Mouse (Mus musculus) gastrocnemius, postnatal 36 days (tissue): ENCODE data around the gene Fosb. TPM values are rescaled to one million over a fixed set of nuclear protein-coding genes. Genes with fewer than 3 reads are reported as not detected.

Experiments
- DNase-seq, 2 experiments: peaks; one replicate each; pipeline ENCODE4 v3.0.0; 2022
- intact Hi-C: fragments of 180-260 bp; cut with DNase I; formaldehyde crosslinking; loops from one replicate; pipeline ENCODE4 v1.15.1; 2025
- total RNA-seq, 2 experiments: library from RNA; stranded (reverse); gene quantifications; 2 replicates each; pipeline ENCODE4 v1.2.3; 2021

Gene Fosb
- total RNA-seq, 2 experiments from 2014 or later = 0.15 to 0.31 TPM

DNA sequence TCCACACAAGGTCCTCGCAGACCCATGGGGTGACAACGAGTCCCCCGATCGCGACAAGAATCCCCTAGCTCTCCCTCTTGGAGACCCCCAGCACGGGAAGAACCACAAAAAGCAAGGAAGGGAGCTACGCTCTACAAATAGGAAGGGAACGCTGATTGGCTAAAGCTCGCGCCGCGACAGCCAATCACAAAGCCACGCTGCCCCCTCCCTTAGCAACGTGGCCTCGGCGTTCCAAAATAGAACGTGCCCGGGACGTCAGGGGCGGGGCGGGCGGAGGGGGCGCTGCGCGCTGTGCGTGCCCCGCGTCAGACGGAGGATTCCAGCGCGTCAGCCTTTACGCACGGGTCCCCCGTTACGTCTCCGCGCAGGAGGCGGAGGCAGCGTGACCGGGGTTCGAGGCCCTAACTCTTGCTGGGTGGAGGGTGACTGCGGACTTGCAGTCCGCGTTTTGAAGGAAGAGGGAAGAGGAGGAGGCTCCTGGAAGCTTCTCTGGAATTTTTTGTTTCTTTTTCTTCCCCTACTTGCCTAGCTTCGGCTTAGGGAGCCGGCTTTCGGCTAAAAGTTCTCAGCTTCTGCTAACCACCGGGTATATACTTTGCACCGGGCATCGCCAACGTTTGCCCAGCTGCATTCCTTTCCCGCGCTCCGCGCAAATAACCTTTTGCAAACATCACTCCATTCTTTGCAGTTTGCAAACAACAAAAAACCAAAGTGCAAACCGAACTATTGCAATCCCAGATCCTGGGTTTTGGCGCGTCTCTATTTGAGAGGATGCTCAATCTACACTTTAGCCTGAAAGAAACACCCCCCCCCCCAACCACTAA lies 1.2 kb downstream of the Fosb start:
- intact Hi-C loops = no loop called here
- DNase-seq = peak; percentile 94

DNA sequence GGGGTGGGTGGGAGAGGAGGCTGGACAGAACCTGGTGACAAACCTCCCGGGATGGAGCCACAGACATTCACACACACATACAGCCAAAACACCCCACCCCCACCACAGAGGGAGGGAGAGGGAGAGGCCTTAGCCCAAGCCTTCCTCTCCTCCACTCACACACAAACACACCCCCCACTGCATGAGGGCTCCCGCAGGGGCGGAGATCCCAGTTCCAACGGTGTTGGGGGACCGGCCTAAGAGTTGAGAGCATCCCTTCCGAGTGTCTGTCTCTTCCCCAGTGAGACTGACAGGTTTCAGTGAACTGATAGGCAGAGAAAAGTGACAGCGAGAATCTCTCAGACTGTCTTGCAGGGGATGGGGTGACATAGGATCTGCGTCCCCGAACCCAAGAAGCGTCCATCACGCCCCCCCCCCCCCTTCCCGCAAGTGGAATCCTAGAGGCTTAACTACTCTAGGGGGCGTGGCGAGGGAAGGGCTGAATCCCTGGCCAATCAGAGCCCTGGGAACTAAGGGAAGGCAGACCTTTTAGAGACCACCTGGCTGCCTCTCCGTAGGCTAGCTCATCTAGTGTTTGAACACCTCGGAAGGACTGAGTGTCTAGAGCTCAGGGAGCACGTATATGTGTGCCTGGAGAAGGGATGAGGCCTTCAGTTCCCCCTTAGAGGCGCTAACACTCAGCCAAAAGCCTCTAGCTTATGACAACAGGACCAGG lies 2.0 kb downstream of the Fosb start:
- intact Hi-C loops = no loop called here
- peak in 1 of 2 experiments; percentile 74 for DNase-seq

DNA sequence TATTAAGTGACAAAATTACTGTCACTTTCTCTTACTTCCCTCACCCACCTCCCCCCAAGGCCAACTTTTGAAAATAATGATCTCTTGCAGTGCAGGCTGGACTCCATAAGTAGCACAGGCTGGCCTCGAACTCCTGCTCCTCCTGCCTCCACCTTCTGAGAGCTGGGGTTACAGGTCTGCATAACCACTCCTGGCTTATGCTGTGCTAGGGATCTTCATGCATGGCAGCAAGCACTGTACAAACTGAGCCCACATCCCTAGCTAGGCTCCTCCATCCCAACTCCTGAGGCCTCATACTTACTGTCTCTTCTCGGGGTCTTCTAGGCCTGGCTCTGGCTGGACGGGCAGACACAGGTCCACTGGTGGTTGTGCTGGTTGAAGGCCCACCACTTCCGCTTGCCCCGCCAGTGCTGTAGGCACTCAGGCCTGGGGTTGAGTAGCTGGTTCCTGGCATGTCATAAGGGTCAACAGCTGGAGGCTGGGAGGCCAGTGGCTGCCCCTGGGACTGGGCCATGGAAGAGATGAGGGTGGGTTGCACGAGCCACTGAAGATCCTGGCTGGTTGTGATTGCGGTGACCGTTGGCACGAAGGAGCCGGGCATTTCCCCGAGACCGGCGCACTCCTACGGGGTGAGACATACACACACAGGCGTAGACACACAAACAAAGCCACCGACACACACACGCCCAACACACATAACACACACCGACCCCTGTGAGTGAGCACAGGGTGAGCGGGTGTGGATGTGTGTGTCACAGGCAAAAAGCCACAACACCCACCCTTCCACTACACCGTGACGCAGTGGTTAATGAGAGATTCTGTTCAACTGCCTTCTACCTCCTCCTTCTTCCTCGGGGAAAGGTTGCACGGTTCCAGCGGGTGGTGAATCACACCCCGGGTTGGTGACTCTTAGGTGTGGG lies 2.8 kb downstream of the Fosb start:
- DNase-seq = no peak
- intact Hi-C loops = no loop called here

DNA sequence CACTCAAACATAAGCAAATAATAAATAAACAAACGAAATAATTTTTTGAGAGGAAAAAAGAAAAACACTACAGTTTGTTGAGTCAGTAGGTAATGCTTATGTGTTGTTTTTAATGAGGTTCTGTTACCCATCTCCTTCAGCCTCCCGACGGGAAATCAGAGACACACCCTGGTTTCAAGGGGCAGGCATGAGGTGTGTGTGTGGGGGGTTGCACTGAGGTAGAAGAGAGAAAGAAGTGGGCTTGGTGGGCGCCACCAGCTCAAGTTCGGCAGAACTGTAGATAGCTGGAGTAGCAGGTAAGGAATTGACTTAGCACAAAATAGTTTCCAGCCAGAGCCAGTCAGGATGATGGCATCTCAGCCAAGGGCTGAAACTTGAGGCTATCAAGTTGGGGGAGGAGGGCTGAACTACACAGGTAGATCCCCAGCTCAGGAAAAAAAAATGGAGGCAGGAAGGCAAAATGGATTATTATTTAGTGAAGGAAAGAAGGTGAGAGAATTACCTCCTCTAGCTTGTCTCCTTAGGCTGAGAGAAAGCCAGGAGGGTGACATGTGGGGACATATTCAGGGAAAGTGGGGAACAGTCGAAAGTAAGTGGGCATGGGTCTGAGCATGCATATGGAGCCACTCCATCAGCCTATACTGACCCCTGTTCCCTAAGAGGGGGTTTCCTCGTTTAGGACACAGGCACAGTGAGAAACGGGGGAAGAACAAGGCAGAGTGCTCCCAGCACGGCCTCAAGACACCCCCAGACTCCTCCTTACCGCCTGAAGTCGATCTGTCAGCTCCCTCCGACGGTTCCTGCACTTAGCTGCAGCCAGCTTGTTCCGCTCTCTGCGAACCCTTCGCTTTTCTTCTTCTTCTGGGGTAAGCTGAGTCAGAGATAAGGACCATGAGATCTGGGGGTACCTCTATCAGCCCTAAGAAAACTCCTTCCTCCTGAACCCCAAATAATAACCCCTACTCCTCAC lies 3.8 kb downstream of the Fosb start:
- intact Hi-C loops = no loop called here
- DNase-seq = no peak

DNA sequence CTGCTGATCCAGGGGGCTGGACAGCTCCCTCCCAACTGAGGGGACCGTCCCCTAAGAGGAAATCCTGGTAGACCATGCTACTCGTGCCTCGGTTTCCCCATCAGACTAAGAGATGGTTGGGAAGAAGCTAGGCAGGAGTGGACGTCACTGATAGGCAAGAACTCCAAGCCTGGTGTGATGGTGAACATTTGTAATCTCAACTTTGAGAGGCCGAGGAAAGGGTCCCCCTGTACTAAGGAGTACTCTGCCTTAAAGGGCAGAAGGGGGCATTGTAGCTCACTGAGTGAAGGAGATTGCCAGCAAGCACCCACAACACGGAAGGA lies 4.5 kb downstream of the Fosb start:
- intact Hi-C loops = no loop called here
- no peak for DNase-seq

DNA sequence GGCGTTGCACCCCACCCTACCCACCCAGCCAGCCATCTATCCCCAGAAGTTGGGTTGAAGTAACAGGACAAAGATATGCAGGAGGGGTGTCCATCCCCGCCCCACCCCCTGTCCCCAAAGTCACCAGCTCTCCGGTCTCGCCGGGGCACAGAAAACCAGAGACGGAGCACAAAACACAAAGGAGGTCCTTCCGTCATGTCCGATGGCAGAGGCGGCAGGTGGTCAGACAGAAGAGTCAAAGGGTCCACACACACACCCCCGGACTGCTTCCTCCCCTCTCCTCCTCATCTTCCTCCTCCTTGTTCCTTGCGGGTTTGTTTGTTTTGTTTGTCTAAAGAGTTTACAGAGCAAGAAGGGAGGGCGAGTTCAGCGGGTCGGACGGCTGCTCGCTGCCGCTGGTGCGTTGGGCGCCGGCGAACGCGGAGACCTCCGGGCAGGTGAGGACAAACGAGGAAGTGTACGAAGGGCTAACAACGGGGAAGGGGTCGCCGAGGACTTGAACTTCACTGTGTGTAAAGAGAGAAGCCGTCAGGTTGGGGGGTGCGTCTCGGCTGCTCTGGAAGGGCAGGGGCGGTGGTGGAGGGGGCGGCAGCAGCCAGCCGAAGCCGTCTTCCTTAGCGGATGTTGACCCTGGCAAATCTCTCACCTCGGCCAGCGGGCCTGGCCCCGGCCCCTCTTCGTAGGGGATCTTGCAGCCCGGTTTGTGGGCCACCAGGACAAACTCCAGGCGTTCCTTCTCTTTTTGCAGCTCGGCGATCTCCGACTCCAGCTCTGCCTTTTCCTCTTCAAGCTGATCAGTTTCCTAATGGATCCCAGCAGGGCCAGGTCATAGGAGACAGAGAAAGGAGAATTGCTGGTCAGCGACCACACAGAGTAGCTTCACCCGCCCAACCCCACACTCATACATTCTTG lies 5.1 kb downstream of the Fosb start:
- no peak for DNase-seq
- intact Hi-C loops = no loop called here

DNA sequence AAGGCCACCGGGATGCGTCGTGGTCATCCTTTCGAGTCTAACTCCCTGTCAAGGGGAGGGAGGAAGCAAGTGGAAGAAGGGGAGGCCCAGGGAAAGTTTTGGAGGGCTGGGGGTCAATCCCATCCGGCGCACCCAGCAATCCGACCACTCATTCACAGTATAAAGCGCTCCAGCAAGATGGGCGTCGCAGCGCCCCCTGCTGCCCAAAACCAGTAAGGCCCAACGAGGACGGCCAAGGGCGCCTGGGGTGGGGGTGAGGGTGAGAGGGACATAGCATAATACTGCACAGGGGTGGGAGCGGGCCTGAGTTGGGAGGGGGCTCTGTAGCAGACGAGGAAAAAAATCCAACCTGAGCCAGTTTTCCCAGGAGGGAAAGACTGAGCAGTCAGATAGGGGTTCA lies 6.1 kb downstream of the Fosb start:
- intact Hi-C loops = no loop called here

DNA sequence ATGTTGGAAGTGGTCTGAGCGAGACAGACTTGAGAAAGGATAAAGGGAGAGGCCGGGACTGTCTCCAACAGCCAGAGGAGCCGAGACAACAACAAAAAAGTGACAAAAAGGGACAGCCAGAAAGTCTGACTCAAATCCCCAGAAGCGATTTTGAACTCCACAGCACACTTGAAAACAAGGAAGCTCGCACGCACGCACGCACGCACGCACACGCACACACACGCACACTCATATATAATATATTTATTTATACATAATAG lies 6.9 kb downstream of the Fosb start:
- intact Hi-C loops = no loop called here
- DNase-seq = no peak

More for the DNA sequence above, 6.1 kb downstream of the Fosb start:
- DNase-seq = peak; percentile 59 to 65

DNA sequence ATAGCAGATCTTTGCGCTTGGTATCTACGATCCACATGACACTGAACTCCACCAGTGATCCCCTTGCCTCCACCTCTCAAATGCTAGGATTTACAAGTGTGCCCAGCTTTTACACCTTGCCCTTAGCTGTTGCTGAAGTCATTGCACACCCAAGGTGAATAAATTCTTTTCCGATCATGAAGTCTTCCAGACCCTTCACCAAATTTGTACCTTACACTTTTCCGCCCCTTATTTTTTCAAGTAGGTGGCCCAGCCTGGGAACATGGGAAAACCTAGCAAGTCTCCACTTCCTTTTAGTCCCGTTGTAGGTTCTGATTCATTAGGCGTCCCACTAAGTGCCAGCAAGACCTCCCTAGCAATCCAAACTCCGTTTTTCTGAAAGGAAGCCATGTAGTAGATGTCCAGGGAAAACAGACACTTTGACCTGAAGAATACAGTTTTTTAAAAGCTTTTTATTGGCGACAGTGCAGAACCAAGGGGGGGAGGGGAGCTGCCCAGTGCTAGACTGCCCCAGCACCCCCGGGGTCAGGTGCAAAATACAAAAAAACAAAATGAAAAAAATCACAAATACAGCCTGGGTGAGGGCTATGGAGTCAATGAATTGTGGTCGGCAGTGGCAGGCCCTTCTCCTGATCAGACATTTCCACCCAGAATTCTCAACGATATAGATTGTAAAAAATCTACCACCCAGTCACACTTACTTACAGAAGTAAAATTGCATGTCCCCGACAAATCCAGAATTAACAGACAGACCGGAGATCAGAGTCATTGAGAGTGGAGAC lies 7.4 kb downstream of the Fosb start:
- no peak for DNase-seq
- intact Hi-C loops = no loop called here

DNA sequence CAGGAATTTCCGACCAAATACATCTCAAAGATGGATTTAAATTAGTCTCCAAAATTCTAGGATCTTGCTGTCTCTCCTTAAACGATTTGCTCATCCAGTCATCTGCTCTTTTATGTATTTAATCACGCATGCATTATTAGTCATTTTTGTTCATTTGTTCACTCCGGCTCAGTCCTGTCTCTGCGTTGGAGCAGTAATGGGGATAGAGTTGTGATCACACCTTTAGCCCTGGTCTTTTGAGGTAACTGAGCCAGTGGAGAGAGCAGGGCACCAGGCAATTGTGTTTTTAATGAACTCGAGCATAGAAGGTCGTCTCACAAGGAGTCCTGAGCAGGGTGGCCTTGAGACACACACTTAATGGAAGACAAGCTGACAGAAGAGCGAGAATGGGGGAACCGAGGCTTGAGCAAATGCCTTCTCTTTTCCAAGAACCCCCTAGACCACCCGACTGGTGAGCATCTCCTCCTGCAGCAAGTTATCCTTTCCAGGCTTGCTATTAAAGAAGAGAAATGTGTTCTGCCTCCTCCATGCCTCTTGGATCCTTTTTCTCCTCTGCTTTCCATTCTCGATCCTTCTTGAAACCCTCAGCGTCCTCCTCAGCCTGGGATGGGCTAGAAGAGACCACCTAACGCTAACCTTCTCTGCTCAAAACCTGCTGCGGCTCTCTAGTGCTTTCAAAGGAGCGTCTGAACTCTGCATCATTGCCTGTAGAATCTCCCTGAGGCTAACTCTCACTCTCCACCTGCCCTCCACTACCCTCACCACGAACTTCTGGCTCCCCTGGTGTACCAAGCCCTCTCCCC lies 8.2 kb downstream of the Fosb start:
- DNase-seq = no peak
- intact Hi-C loops = no loop called here

DNA sequence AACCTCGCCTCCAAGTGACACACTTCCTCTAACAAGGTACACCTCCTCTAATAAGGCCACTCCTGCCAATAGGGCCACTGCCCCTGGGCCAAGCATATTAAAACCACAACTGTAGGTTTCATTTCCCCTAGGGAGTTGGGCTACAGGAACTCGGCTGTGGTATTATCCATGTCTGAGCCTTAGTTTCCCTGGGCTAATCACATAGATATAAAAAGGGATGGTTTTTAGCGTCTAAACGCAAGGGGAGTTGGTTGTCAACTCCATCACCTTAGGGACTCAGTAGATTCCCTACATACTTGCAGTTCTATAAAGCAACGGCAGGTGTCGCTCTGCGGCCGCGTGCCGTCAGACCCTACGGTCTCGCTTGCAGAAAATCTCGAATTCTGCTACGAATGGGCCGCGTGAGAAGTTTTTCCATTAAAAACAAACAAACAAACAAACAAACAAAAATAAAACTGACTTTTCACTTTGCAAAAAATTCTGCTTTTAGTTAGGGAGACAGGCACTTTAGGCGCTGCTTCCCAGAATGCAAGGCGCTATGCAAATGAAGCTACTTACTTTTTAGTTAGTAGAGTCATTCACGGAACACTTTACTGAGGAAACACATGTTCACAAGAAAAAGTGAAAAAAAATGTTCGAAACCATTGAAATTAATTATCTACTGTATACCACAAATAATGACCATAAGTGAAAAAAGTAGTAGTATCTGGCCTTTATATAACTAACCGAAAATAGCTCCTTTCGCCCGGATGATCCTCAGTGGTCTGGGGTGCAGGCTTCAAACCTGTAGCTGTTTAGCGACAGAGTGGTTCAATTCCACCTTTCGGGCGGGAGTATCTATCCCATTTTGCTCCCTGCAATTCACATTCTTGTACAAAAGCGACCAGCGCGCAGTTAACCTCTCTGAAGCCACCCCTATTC lies 9.1 kb downstream of the Fosb start:
- DNase-seq = peak; percentile 60 to 70
- intact Hi-C loops = loop anchor here (1.0 kb wide), 1 partner anchor 43 kb away; no protein-coding TSS in a partner anchor

DNA sequence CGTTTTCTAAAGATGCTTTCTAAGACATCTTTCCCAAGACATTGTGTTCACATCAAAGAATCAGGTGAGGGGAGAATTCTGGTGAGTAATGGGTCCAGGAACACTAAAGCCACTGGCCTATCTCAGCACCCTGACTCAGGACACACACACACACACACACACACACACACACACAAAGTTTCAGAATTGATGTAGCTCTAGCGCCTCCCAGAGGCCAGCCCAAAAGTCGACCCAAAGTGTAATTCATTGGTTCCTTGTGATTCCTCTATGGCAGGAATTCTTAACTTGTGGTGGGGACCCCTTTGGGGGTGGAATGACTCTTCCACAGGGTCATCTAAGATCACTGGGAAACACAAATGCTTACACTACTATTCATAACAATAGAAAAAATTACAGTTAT lies 10.7 kb downstream of the Fosb start:
- intact Hi-C loops = loop anchor here (2.0 to 5.0 kb wide), 2 partner anchors 16 to 122 kb away; partner anchors contain the start of genes Eml2 and Rtn2
- DNase-seq = peak in 1 of 2 experiments; percentile 45

DNA sequence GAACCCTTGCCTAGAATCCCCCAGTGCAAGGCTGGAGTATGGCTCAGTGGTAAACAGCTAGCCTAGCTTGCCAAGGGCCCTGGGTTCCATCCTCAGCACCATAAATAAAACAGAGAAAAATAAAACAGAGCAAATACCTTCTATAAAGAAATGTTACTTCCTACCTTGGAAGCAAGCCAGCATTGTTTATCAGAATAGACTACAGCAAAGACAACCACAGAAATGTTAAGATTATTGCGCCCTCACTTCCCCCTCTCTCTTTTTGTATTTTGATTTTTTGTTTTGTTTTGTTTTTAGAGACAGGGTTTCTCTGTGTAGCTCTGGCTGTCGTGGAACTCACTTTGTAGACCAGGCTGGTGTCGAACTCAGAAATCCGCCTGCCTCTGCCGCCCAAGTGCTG lies 12.1 kb downstream of the Fosb start:
- no peak for DNase-seq
- intact Hi-C loops = loop anchor here (2.0 to 5.0 kb wide), 2 partner anchors 15 to 120 kb away; partner anchors contain the start of genes Eml2 and Rtn2

DNA sequence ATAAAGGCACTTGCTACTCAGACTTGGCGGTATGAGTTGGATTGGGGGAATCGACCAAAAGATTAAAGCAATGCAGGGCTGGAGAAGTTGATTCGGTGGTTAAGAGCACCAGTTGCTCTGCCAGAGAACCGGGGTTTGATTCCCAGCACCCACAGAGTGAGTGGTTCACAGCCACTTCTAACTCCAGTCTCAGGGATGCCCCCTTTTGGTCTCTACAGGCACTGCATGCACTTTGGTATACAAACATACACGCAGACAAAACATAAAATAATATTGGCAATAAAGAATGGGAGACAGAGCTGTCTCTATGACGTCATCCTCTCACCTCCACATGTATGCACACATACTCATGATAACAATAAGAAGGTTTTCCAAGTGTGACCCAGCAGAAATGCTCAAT lies 12.8 kb downstream of the Fosb start:
- DNase-seq = no peak
- intact Hi-C loops = loop anchor here (5.0 kb wide), 1 partner anchor 120 kb away; the partner anchor contains the start of gene Eml2

DNA sequence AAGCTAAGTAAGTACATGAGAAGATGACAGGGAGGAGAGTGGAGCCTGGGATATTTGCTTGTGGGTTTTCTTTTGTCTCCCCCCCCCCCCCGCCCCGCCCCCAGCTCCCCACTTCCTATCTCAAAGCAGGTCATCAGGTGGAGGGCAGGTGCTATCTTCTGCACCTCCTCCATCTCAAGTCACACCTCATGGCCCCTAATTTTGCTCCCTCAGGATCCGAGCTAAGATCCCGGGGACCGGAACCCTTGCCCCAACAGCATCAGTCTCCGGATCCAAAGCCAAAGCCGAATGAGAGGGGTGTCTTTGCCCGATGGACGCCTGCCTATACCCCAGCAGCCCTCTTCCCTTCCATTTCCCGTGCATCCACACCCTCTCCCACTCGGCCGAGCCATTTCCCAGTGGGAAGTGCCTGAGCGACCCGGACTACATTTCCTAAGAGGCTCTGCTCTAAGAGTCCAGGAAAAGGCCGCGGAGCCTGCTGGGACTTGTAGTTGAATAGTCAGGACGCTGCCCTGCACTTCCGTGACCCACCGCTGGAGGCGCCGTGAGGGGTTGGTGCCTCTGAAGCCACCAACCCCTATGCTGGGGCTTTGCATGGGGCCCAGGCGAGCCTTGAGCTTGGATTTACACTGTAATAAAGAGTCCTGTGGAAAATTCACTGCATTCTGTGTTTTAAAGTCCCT lies 14.2 kb downstream of the Fosb start:
- DNase-seq = peak; percentile 97
- intact Hi-C loops = loop anchor here (5.0 kb wide), 1 partner anchor 118 kb away; the partner anchor contains the start of gene Eml2
